Mouse (Mus musculus): ENCODE data around the gene 1700001O22Rik.

The 1700001O22Rik gene

DNA sequence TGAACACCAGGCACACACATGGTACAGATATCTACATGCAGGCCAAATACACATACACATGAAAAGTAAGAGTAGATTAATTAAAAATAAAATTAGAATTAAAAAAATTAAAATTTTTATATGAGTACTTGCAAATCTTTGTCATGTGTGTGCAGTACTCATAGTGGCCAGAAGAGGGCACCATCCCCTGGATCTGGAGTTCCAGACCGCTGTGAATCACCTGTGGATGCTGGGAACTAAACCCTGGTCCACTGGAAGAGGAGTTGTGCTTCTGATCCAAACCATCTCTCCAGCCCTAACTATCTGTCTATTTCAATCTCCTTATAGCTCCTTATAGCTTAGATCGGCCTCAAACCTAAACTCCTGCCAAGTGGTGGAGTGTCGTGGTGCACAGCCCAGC is 17.6 kb upstream of the 1700001O22Rik start:
- in situ Hi-C loops (cut with MboI; ENCODE audit: unreplicated experiment in 2 of 2): loop anchor here (10.0 to 25.0 kb wide), 4 partner anchors 114 to 1941 kb away; partner anchors contain the start of genes Gpr107 (in 1 of the 2), Tor2a (in 1 of the 2) and Wdr34 (in 1 of the 2)

DNA sequence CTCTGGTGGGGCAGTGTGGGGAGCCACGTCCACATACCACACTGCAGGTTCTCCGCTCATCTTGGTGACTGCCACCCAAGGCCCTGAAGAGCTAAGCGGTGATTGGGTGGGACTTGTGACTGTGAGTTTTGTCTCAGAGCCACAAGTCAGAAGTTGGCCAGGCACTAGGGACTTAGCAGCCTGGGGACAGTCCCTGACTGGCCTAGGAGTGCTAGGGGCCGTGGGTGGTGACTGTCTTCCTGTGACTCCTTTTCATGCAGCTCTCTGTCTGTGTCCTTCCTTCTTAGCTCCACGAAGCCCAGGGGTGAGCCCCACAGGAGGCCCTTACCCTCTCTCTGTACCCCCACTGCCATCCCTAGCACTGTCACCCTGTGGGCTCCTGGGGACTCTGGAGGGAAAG is 16.4 kb upstream of the 1700001O22Rik start:
- in situ Hi-C loops (cut with MboI; ENCODE audit: unreplicated experiment in 2 of 2): loop anchor here (10.0 to 25.0 kb wide), 4 partner anchors 115 to 1942 kb away; partner anchors contain the start of genes Gpr107 (in 1 of the 2), Tor2a (in 1 of the 2) and Wdr34 (in 1 of the 2)

DNA sequence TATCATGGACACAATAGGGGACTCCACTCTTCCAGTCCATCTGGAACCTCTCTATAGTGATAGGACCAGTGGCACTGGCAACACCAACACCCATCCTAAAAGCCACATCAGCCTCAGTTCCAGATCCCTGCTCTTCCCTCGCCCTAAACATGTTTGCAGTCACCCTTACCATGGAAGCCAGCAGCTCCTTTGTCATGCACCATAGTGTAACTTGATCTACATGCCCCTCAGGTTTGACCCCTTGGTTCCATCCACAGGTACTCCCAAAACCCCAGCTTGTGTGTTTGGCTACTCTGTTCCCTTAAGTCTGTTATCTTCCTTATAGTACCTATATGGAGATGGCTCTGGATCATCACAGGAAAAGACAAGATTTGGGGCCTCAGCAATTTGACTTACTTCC is 12.9 kb upstream of the 1700001O22Rik start:
- in situ Hi-C loops (cut with MboI; ENCODE audit: unreplicated experiment in 2 of 2): loop anchor here (25.0 kb wide), 2 partner anchors 346 to 1946 kb away; partner anchors contain the start of genes Gpr107 (in 1 of the 2) and Tor2a (in 1 of the 2)

DNA sequence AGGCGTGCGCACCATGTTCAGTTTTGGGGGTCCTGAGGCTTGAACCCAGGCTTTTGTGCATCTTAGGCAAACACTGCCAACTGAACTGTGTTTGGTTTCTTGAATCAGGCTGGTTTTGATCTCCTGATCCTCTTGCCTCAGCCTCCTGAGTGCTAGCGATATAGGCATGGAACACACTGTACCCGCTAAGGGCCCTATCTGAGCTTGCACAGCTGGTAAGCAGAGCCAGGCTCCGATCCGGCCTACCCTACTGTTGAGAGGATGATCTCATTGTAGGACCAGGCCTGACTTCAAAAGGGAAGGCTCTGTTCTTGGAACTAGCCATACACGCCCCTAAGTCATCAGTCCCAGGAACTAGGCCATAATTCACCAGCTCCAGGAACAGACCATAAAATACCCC is 7.1 kb upstream of the 1700001O22Rik start:
- in situ Hi-C loops (cut with MboI; ENCODE audit: unreplicated experiment in 2 of 2): loop anchor here (25.0 kb wide), 2 partner anchors 352 to 1952 kb away; partner anchors contain the start of genes Gpr107 (in 1 of the 2) and Tor2a (in 1 of the 2)

DNA sequence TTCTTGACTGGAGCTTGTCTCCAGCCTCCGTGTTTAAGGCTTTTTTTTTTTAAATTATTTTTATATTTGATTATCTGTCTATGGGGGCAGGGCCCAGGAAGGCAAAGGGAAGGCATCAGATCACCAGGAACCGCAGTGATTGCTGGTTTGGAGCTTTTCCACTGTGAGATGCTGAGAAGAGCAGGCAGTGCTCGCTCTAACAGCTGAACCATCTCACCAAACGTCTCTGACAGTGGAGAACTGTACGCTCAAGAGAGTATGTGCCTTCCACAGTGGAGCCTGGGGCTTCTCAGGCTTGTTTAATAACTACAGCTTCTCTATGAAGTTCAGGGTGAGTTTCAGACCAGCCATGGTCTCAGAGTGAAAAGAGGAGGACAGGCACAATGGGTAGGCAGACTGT is 6.0 kb upstream of the 1700001O22Rik start:
- in situ Hi-C loops (cut with MboI; ENCODE audit: unreplicated experiment in 2 of 2): loop anchor here (25.0 kb wide), 2 partner anchors 353 to 1953 kb away; partner anchors contain the start of genes Gpr107 (in 1 of the 2) and Tor2a (in 1 of the 2)

DNA sequence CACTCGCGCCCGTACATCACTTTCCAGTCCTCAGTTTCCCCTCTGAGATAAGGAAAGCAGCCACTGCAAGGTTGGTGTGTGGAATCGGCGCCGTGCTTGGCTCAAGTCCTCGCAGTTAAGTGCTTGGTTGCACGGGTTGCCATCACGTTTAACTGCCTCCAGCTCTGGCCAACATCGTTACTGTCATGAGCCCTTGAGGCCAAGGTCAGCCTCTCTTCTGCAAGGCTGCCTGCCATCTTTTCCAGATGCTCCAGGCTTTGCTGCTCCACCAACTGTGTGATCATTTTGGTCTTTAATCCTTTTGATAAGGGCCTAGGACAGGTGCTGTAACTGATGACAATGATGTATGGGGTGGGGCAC is 4.8 kb upstream of the 1700001O22Rik start:
- in situ Hi-C loops (cut with MboI; ENCODE audit: unreplicated experiment in 2 of 2): loop anchor here (25.0 kb wide), 2 partner anchors 354 to 1954 kb away; partner anchors contain the start of genes Gpr107 (in 1 of the 2) and Tor2a (in 1 of the 2)

DNA sequence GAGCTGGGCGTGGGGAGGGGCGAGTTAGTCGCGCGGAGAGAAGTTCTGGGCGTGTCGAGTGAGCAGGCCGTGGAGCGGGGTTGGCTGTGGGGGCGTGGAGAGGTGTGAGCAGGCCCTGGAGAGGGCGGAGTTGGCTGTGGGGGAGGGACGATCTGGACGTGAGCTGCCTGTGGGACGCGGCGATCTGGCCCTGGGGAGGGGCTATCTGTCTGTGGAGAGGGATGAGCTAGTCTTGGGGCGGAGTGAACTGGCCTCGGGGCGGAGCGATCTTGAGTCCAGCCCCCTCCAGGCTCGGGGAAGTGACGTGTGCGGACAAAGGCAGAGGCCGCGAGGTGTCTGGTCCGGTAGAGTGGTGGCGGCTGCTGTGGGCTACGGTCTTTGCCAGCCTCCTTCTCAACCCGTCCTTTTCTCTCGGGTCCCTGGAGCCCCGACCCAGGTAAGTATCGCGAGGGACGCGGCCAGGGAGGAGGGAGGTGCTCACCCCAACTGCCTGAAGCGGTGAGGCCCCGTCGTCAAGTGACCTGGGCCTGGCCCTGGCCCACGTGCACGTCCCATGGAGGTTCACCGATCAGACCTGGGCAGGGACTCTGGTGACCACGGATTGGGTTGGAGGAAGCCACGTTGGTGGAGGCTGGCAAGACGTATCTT is 4.3 kb upstream of the 1700001O22Rik start, which contains the start of gene Ntmt1:
TSS of gene Ntmt1 (plus strand) at position 179 of the 648 bp plus-strand sequence.
- in situ Hi-C loops (cut with MboI; ENCODE audit: unreplicated experiment in 2 of 2): loop anchor here (25.0 kb wide), 2 partner anchors 355 to 1955 kb away; partner anchors contain the start of genes Gpr107 (in 1 of the 2) and Tor2a (in 1 of the 2)

DNA sequence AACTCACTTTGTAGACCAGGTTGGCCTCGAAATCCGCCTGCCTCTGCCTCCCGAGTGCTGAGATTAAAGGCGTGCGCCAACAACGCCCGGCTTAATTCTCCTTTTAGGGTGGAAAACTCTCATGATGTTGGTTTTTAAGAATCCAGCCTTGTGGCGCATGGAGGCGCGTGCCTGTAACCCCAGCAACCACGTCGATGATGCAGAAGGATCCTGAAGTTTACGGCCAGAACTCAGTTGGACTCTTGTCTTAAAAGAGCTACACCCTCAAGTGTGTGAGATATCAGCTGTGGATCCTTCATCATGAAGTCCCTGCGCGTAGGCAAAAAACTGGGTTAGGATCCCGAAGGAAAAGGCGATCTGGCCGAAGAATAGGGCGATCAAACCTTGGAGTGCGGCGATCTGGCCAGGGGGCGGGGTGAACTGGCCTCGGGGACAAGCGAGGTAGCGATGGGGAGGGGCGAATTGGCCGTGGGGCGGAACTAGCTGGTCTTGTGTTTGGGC is 3.7 kb upstream of the 1700001O22Rik start:
- in situ Hi-C loops (cut with MboI; ENCODE audit: unreplicated experiment in 2 of 2): loop anchor here (25.0 kb wide), 2 partner anchors 355 to 1955 kb away; partner anchors contain the start of genes Gpr107 (in 1 of the 2) and Tor2a (in 1 of the 2)

DNA sequence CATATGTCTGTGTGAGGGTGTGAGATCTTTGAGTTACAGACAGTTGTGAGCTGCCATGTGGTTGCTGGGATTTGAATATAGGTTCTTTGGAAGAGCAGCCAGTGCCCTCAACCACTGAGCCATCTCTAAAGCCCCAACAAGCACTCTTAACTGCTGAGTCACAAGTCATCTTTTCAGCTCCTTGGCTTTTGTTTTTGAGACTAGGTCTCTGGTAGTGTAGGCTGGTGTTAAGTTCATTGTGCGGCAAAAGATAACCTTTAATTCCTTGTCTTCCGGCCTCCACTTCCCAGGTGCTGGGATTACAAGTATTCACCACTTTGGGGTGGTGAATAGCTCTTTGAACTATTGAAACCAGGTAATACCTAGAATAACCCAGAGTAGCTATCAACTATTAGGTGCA is 2.5 kb upstream of the 1700001O22Rik start:
- in situ Hi-C loops (cut with MboI; ENCODE audit: unreplicated experiment in 2 of 2): loop anchor here (25.0 kb wide), 2 partner anchors 356 to 1956 kb away; partner anchors contain the start of genes Gpr107 (in 1 of the 2) and Tor2a (in 1 of the 2)

DNA sequence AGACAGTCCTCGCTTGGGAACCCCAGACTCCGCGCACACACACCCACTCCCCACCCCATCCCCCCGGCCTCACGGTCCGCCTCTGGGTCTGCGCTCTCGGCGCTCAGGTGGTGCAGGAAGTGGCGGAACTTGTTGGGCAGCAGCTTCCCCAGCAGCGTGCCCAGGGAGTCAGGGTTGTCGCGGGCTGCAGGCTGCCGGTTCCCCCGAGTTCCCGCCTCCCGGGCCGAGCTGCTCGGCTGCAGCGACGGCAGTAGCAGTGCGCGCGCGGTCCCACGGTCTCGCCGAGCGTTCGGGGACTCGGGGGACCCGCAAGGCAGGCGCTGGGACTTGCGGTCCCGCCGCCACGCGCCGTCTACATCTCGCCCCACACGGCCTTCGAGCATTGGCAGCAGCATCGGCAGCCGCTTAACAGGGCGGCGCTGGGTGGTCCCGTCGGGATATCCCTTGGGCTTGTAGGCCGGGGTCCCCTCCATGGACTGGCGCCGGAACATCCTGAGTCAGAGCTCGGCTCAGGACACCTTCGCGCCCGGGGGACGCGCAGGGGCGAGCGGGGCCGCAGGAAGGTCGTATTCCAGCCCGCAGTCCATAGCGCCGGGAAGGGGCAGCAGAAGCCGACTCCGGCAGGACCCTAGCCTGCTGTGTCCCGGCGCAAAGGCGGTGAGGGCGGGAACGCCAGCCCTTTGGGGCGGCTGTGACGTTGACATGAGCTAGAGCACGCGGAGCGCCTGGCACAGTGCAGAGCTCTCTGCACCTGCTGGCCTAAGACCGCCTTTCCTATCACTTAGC is 2.2 kb downstream of the 1700001O22Rik start:
- in situ Hi-C loops (cut with MboI; ENCODE audit: unreplicated experiment in 2 of 2): loop anchor here (25.0 kb wide), 2 partner anchors 361 to 1961 kb away; partner anchors contain the start of genes Gpr107 (in 1 of the 2) and Tor2a (in 1 of the 2)

DNA sequence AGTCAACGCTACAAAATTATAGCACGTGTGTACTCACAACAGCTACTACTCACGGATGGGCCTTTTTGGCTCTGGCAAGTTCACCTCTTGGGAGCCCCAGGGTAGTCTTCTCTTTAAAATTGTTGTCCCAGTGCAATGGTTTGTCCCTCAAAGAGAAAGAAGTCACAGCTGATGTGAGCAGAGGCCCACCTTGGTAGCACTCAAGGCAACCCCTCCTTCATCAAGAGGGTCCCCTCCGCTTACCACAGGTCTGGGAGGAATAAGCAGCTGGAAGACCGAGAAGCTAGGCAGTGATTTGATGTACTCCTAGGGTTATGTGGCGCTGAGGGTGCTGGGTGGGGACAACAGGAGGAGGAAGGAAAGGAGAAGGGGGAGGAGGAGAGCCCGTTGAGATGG is 2.8 kb downstream of the 1700001O22Rik start:
- in situ Hi-C loops (cut with MboI; ENCODE audit: unreplicated experiment in 2 of 2): loop anchor here (25.0 kb wide), 2 partner anchors 362 to 1962 kb away; partner anchors contain the start of genes Gpr107 (in 1 of the 2) and Tor2a (in 1 of the 2)

DNA sequence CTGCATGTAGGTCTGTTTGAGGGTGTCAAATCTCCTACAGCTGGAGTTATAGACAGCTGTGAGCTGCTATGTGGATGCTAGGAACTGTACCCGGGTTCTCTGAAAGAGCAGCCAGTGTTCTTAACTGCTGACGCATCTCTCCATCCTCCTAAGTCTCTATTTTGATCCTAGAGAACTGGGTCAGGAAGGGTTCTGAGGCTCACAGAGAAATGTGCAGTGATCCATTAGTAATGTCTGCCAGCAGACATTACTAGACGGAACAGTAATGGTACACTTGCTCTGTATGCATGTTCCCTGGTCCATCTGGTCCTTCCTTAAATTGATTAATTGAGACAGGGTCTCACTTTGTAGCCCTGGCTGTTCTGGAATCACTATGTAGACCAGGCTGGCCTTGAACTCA is 4.0 kb downstream of the 1700001O22Rik start:
- in situ Hi-C loops (cut with MboI; ENCODE audit: unreplicated experiment in 2 of 2): loop anchor here (5.0 to 10.0 kb wide), 4 partner anchors 128 to 755 kb away; partner anchors contain the start of genes Ptges (in 1 of the 2) and Wdr34 (in 1 of the 2)

DNA sequence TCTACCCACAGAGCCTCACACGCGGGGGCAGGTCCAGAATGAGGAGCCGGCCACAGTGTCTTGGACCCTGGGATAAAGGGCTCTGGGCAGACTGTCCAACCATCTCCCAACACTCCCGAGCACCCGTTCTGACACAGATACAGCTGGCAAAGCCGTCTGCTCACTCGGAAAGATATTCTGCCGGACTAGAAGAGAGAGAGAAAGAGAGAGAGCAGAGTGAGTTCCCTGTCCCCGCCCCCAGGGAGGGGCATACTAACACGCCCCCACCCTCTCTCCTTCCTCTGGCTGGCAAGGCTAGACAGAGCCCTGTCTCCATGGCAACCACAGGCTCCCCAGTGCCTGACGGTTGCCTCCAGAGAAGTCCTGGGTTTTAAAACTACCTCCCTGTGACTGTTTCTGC is 7.1 kb downstream of the 1700001O22Rik start:
- in situ Hi-C loops (cut with MboI; ENCODE audit: unreplicated experiment in 2 of 2): loop anchor here (5.0 to 10.0 kb wide), 4 partner anchors 131 to 752 kb away; partner anchors contain the start of genes Ptges (in 1 of the 2) and Wdr34 (in 1 of the 2)

DNA sequence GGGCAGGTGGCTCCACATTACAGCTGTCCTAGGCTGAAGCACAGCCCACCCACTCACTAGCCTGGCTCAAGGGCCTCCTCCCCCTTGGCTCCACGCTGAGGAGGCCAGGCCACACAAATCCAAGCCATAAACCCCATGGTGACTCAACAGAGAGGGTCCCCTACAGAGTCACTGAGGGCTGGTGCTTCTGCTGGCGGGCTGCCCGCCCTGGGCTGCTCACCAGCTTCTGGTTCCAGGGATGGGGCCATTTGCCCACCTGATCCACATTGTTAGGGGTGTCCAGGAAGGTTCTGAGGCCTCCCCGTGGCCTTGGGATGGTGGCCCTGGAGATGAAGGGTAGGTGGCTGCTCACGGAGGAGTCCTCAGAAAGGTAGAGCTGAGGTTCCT is 7.6 kb downstream of the 1700001O22Rik start:
- in situ Hi-C loops (cut with MboI; ENCODE audit: unreplicated experiment in 2 of 2): loop anchor here (5.0 to 10.0 kb wide), 4 partner anchors 131 to 751 kb away; partner anchors contain the start of genes Ptges (in 1 of the 2) and Wdr34 (in 1 of the 2)

DNA sequence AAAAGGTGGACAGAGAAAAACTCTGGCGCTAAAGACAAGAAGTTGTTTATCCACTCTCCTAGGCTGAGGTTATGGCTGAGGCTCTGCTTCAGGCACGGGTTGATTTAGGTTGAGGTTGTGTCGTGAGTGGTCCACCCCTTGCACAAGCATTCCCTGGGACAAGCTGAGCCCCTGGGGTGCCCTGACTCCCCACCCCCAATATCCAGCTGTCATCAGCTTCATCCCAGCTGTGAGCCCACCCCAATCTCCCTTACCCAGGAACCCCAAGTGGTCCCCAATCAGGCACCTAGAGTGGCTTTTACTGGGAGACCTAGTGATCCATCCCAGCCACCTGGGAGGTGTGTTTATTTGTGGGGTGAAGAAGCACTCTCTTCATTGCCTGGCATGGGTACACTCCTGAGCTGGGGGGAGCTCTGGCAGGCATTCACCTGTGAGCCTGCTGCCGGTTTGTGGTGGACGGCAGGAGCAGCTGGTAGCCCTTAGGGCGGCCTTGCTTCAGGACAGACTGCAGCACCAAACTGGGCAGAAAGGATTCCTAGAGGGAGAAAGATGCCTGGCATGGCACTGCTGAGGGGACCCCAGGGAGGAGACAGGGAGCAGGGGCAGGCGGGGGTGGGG is 8.1 kb downstream of the 1700001O22Rik start:
- in situ Hi-C loops (cut with MboI; ENCODE audit: unreplicated experiment in 2 of 2): loop anchor here (5.0 to 10.0 kb wide), 4 partner anchors 132 to 751 kb away; partner anchors contain the start of genes Ptges (in 1 of the 2) and Wdr34 (in 1 of the 2)

DNA sequence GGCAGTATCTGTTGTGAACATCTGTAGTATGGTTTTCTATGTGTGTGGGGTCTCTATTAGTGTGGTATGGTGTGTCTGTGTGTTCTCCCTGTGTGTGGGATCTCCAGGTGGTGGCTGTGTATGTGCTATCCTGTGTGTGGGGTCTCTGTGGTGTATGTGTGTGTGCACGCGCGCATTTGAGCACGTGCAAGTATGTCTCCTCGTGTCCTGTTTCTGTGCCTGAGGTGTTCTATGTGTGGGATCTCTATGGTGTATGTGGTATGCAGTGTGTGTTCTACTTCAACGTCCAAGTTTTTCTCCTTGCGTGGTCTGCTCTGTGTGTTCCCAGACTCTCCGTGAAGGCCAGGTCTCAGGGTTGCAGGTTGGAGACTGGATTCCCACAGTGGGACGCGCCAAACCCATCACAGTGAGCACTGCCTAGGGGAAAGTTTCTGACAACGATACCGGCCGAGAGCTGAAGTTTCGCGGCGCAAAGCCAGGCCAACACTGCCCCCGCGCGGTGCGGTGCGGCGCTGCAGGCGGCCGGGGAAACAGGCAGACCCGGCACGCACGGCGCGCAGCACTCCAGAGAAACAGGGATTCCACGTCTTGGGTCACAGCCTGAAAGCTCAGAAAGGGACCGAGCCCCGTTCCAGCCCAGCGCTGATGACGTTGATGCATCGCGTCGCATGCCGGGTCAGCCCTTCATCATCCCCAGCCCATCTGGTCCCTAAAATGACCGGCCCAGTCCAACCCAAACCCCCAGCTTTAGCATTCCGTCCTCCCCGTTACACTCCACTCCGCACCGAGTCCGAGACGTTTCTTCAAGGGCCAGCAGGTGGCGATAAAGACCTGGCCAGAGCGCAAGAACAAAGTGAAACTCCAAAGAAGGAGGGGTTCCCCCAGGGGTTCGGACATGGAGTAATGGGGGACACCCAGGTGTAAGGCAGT is 9.0 kb downstream of the 1700001O22Rik start:
- in situ Hi-C loops (cut with MboI; ENCODE audit: unreplicated experiment in 2 of 2): loop anchor here (5.0 to 10.0 kb wide), 5 partner anchors 133 to 750 kb away; partner anchors contain the start of genes Ptges (in 1 of the 2) and Wdr34 (in 1 of the 2)

DNA sequence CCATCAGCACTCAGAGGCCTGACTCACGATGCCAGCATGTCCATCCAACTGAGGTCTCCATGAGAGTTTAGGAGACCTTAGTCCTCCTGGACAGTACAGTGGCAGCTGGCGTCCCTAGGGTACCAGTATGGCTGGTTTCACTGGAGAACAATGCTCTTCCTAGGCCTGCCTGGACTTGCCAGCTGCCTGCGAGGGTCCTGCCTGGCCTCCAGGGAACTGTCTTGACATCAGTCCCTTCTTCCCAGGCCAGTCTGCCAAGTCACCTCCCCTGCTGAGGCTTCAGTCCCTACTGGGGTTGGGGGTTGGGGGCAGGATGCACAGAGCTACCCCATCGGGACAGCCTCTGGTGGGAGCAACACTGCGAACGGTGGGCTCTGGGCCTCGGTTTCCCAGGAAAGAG is 11.4 kb downstream of the 1700001O22Rik start:
- in situ Hi-C loops (cut with MboI; ENCODE audit: unreplicated experiment in 2 of 2): loop anchor here (5.0 to 10.0 kb wide), 3 partner anchors 327 to 747 kb away; partner anchors contain the start of gene Wdr34 (in 1 of the 2)

DNA sequence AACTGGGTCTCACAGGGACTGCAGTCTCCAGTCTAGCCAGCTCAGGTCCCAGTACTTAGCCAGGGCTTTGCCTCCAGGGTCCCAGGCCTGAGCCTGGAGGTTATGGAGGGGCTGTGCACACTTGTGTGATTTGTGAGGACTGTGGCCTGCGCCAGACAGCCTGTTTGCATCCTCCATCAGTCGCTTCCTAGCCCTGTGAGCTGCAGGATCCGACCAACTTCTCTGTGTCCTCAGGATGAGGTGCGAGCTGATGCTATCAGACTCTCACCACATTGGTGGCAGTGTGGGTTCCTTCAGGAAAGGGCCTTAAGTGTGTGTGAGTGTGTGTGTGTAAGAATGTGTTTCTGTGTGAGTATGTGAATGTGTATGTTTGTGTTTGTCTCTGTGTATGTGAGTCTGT is 16.0 kb downstream of the 1700001O22Rik start:
- in situ Hi-C loops (cut with MboI; ENCODE audit: unreplicated experiment in 2 of 2): no loop called here
